Mouse (Mus musculus) E14TG2a.4 (cell line): ENCODE measurements at regions not wholly inside any gene's neighbourhood (a gene's known extent, or its start where the extent isn't known, plus 50 kb on each side); places are given as distances from the start of the nearest gene placed in this dataset.

ENCODE experiments used
- H3K27me3 ChIP-seq: 2 replicates; pipeline ENCODE4 v1.6.1; 2014; ENCODE audit warnings: low read length, control low read depth; ENCODE audit not compliant: insufficient read depth
- H3K36me3 ChIP-seq: 2 replicates; pipeline ENCODE4 v1.6.1; 2014; ENCODE audit warnings: low read length, control low read depth; ENCODE audit not compliant: insufficient read depth
- H3K4me1 ChIP-seq: replicated peaks from 2 replicates; pipeline ENCODE4 v1.6.1; 2014; ENCODE audit warnings: low read depth, low read length, control low read depth
- H3K4me3 ChIP-seq: replicated peaks from 2 replicates; pipeline ENCODE4 v1.5.1; 2014; ENCODE audit warnings: mild to moderate bottlenecking, low read length
- H3K9me3 ChIP-seq: 2 replicates; pipeline ENCODE4 v1.6.1; 2014; ENCODE audit warnings: low read length, control low read depth
- CTCF ChIP-seq: conservative IDR thresholded peaks from 2 replicates; pipeline ENCODE4 v1.5.1; 2014; ENCODE audit warnings: low read length
- NANOG ChIP-seq: IDR thresholded peaks from 2 replicates; pipeline ENCODE4 v1.6.1; 2014; ENCODE audit warnings: borderline replicate concordance, low read length, mixed read lengths
- POU5F1 ChIP-seq: IDR thresholded peaks from 2 replicates; pipeline ENCODE4 v1.6.1; 2014; ENCODE audit warnings: low read length, borderline replicate concordance

GRCm38 (mm10) chr10:46403883-46404282 lies 826.3 kb downstream of the Hace1 start:
- no peaks in the 10 kb centered on the region for H3K4me1 ChIP-seq
- TF ChIP-seq POU5F1, result no peak
- no peak for TF ChIP-seq NANOG
- no peak for TF ChIP-seq CTCF
- no peaks in the 10 kb centered on the region for H3K27me3 ChIP-seq
- no peak overlapping the region for H3K4me3 ChIP-seq
- no peaks in the 10 kb centered on the region for H3K9me3 ChIP-seq
- no peaks in the 10 kb centered on the region for H3K36me3 ChIP-seq
